Mouse (Mus musculus) brain, embryonic 14.5 days (tissue): ENCODE data around the gene Rfx2.

Experiments used
- CTCF ChIP-seq: fragments of 200-500 bp; IDR thresholded peaks from 2 replicates; pipeline ENCODE4 v1.5.1; 2012; ENCODE audit warnings: inconsistent platforms, mild to moderate bottlenecking, moderate library complexity, borderline replicate concordance; ENCODE audit not compliant: insufficient read depth, insufficient read length; ENCODE audit errors: extremely low read depth
- POLR2A ChIP-seq: fragments of 200-500 bp; IDR thresholded peaks from 2 replicates; pipeline ENCODE4 v1.6.1; 2012; ENCODE audit warnings: mild to moderate bottlenecking, inconsistent platforms, borderline replicate concordance; ENCODE audit not compliant: poor library complexity, insufficient read depth, insufficient read length, severe bottlenecking; ENCODE audit errors: extremely low read depth

- TF ChIP-seq CTCF = peak; percentile 25; the same call in 1 of the 2 replicates
- TF ChIP-seq POLR2A = no peak
These were observed 25.0 kb downstream of the Rfx2 start for GRCm38 (mm10) chr17:56805784-56806183.
